Mouse (Mus musculus) hindbrain, embryonic 16.5 days (tissue): ENCODE measurements at regions not wholly inside any gene's neighbourhood (a gene's known extent, or its start where the extent isn't known, plus 50 kb on each side); places are given as distances from the start of the nearest gene placed in this dataset.

Experiments
- ATAC-seq: fragments of 200-750 bp; cut with Nextera tagmentation; 2 replicates; pipeline ENCODE4 v1.8.0; 2017; ENCODE audit warnings: moderate TSS enrichment, moderate library complexity
- H3K27ac ChIP-seq: fragments of 300-500 bp; sonication (generic); 2 replicates; pipeline ENCODE4 v1.5.1; 2014; ENCODE audit warnings: low read depth, mild to moderate bottlenecking, control low read depth, low read length, moderate library complexity
- H3K27me3 ChIP-seq: fragments of 300-500 bp; sonication (generic); replicated peaks from 2 replicates; pipeline ENCODE4 v1.6.1; 2014; ENCODE audit warnings: low read length; ENCODE audit not compliant: control insufficient read depth, insufficient read depth
- H3K36me3 ChIP-seq: fragments of 300-500 bp; sonication (generic); 2 replicates; pipeline ENCODE4 v1.6.1; 2014; ENCODE audit warnings: mild to moderate bottlenecking, low read length, moderate library complexity, mixed read lengths; ENCODE audit not compliant: control insufficient read depth, insufficient read depth
- H3K4me1 ChIP-seq: fragments of 300-500 bp; sonication (generic); 2 replicates; pipeline ENCODE4 v1.6.1; 2014; ENCODE audit warnings: low read depth, low read length; ENCODE audit not compliant: control insufficient read depth, insufficient read depth
- H3K4me2 ChIP-seq: fragments of 300-500 bp; sonication (generic); 2 replicates; pipeline ENCODE4 v1.6.1; 2014; ENCODE audit warnings: mild to moderate bottlenecking, low read length, control low read depth, moderate library complexity
- H3K4me3 ChIP-seq: fragments of 300-500 bp; sonication (generic); 2 replicates; pipeline ENCODE4 v1.5.1; 2014; ENCODE audit warnings: mild to moderate bottlenecking, low read length, control low read depth, moderate library complexity
- H3K9ac ChIP-seq: fragments of 300-500 bp; sonication (generic); 2 replicates; pipeline ENCODE4 v1.6.1; 2014; ENCODE audit warnings: low read depth, mild to moderate bottlenecking, control low read depth, low read length, moderate library complexity
- H3K9me3 ChIP-seq: fragments of 300-500 bp; sonication (generic); 2 replicates; pipeline ENCODE4 v1.6.1; 2014; ENCODE audit warnings: mild to moderate bottlenecking, low read length, moderate library complexity; ENCODE audit not compliant: control insufficient read depth
- WGBS: fragments of 180-500 bp; shearing (Covaris S2); extraction: QIAGEN DNeasy Blood & Tissue Kit; methylation state at CpG from one replicate; pipeline ENCODE4 v1.1.7; 2014; 5-methylcytosine and 5-hydroxymethylcytosine counted together

GRCm38 (mm10) chr13:25343309-25343708 lies 73.0 kb upstream of the Nrsn1 start:
- Histone ChIP-seq H3K9me3 (no peaks in the 10 kb centered on the region), H3K4me2 (no peak overlapping the region), H3K36me3 (no peaks in the 10 kb centered on the region), H3K27me3 (no peaks in the 10 kb centered on the region), H3K9ac (no peak overlapping the region), H3K4me1 (no peaks in the 10 kb centered on the region), H3K27ac (no peak overlapping the region), H3K4me3 (no peak overlapping the region)
- ATAC-seq, result no peak
- WGBS, result 66% methylated on average over 6 of the region's 6 CpGs

GRCm38 (mm10) chr13:25341826-25342225 lies 71.5 kb upstream of the Nrsn1 start:
- no peak for ATAC-seq
- no peaks in the 10 kb centered on the region for H3K9me3 ChIP-seq
- H3K36me3 ChIP-seq, result no peaks in the 10 kb centered on the region
- no peak overlapping the region for H3K9ac ChIP-seq
- no peaks in the 10 kb centered on the region for H3K27me3 ChIP-seq
- no peak overlapping the region for H3K4me3 ChIP-seq
- no peak overlapping the region for H3K4me2 ChIP-seq
- WGBS, result 89% methylated on average over 1 of the region's 1 CpGs
- H3K27ac ChIP-seq, result no peak overlapping the region
- H3K4me1 ChIP-seq, result no peaks in the 10 kb centered on the region

- no peak overlapping the region for H3K4me2 ChIP-seq
- H3K9me3 ChIP-seq, result no peaks in the 10 kb centered on the region
- whole genome bisulfite sequencing, result 90% methylated on average over 1 of the region's 1 CpGs
- no peaks in the 10 kb centered on the region for H3K27me3 ChIP-seq
- no peak overlapping the region for H3K9ac ChIP-seq
- ATAC-seq, result no peak
- H3K27ac ChIP-seq, result no peak overlapping the region
- H3K36me3 ChIP-seq, result no peaks in the 10 kb centered on the region
- no peaks in the 10 kb centered on the region for H3K4me1 ChIP-seq
- no peak overlapping the region for H3K4me3 ChIP-seq
These were observed 63.5 kb upstream of the Nrsn1 start for GRCm38 (mm10) chr13:25333803-25334202.
